Mouse (Mus musculus) heart, adult 8-10 months (tissue): Measurements from ENCODE around the gene Kif2c. TPM values are rescaled to one million over a fixed set of nuclear protein-coding genes. Genes with fewer than 3 reads are reported as not detected.

Source experiments
- DNase-seq: peaks from one replicate; pipeline ENCODE4 v3.0.0; 2022; ENCODE audit warnings: low spot score
- total RNA-seq, 4 experiments: library from RNA; stranded (reverse); gene quantifications; 2 replicates each; pipeline ENCODE4 v1.2.4; 2022

Kif2c gene
- total RNA-seq, 4 experiments from 2014 or later, result 0.32 to 0.53 TPM; not detected in 2

DNA sequence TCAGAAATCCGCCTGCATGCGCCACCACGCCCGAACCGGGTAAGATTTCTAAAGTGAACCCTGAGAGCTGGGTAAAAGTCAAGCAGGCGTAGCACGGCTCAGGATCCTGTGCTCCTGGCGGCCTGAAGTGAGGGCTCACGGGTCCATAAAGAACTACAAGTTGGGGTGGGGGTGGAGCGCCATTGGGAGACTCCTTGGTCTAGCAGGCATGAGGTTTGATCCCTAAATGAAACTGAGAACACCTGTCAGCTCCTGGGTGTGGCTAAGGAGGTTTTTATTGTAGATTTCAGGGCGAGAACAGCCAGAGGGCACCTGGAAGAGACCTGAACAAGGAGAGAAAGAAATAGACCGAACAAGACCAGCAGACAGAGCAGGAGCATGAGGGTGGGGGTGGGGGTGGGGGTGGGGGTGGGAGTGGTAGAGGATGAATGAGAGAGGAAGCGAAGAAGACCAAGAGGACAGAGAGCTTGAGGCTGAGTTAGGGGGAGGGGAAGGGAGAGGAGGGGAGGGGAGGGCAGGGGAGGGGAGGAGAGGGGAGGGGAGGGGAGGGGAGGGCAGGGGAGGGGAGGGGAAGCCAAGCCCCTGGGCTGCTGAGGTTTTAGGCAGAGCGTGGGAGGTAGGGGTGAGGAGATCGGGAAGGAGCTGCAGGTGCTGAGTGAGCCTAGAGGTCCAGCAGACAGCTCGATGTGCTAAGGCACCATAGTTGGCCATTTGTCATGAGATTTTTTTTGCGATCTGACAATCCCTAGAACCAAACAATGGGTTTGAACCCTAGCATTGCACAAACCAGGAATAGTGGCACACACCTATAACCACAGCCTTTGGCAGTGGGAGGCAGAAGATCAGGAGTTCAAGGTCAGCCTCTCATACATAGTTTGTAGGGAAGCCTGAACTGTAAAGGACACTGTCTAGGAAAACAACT lies 43.9 kb downstream of the Kif2c start:
- DNase-seq, result no peak

DNA sequence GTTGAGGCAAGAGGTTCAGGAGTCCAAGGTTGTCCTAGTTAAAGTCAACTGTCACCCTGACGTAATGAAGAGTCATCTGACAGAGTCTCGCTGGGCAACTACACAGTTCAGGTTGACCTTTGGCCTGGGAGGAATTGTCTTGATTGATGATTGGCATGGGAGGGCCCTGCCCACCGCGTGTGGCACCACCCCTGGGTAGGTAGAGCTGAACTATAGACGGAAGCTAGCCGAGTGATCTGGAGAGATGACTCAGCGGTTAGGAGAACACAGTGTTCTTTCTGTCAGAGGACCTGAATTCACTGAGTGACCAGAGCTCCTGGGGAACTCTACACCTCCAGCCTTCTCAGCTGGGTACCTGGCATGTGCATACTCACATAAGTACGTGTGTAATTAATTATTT lies 46.4 kb downstream of the Kif2c start:
- DNase-seq, result no peak

DNA sequence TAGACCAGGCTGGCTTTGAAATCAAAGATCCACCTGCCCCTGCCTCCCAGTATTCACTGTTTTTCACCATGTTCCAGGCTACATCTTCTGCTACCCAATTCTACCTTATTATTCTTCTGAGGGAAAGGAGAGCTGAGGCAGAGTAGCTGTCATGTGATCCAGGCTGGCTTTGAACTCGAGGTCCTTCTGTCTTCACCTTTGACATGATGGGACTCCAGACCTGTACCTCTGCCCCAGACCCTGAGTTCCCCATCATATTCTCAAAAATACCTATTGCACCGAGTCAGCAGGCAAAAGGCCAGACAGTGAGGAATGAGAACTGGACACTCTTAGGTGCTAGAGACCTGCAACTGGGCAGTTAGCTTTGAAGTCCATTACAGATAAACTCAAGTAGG lies 47.8 kb downstream of the Kif2c start:
- no peak for DNase-seq

DNA sequence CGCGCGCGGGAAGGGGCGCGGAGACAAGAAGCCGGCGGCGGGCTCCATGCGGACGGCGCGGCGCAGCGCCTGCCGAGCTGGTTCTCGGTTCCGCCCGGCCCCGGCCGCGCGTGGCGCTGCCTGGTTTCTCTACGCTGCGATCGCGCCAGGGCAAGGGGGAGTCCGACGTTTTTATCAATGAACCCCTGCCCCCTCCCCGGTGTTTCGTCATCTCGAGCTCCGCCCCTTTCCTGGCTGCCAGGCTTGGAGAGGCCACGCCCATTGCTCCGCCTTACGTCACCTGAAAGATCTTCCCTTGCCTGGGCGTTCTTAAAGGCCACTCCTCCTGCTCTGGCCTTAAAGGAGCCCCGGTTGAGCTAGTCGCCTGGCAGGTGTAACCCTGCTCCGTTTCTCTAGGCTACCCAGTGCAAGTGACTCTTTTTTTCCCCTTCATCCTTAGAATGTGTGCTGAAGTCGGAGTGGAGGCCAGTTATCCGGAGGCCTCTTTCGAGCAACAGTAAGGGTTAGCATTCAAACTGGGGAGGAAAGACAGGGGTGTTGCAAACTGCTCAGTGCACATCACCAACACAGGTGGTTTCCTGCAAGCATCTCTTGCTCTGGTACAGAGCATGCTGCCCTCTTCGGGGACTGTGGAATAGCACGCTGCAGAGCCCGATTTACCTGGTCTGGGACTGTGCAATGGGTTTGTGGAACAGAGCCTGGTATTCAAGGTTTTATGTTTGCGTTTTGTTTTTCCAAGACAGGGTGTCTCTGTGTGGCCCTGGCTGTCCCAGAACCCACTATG lies 48.4 kb downstream of the Kif2c start, which contains the start of gene Plk3:
TSS of gene Plk3 (minus strand) at position 147 of the 784 bp plus-strand sequence.
- peak; percentile 99 for DNase-seq

DNA sequence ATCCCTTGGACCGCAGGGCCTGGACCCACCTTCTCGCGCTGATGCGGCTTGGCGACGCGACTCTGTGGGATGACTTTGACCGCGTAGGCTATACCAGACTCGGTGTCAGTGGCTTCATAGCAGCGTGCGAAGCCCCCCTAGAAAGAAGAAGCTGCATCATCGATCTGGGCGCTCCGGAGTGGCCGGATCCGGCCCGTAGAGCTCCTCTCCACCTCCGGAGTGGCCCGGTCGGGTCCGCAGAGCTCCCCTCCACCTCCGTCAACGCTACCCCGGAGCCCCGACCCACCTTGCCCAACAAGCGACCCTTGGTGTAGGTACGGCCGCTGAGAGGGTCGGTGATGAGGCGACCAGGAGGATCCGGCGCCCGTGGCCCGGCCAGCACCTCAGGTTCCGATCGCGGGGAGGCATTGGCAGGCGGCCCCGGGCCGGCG lies 49.1 kb downstream of the Kif2c start:
- DNase-seq, result no peak

DNA sequence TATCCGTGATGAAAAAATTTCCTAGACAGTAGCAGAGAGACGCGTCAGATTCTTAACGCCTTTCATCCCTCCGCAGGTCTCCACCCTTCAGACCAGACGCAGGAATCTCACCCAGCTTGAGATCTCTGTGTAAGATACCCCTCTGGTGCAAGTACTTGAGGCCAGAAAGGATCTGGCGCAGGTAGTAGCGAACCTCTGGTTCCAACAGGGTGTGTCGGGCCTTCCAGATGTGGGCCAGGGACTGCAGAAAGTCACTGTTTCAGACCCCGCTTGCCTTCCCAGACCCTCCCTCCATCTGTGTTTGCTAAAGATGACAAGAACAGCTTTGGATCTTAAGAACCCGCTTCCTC lies 49.7 kb downstream of the Kif2c start:
- no peak for DNase-seq

DNA sequence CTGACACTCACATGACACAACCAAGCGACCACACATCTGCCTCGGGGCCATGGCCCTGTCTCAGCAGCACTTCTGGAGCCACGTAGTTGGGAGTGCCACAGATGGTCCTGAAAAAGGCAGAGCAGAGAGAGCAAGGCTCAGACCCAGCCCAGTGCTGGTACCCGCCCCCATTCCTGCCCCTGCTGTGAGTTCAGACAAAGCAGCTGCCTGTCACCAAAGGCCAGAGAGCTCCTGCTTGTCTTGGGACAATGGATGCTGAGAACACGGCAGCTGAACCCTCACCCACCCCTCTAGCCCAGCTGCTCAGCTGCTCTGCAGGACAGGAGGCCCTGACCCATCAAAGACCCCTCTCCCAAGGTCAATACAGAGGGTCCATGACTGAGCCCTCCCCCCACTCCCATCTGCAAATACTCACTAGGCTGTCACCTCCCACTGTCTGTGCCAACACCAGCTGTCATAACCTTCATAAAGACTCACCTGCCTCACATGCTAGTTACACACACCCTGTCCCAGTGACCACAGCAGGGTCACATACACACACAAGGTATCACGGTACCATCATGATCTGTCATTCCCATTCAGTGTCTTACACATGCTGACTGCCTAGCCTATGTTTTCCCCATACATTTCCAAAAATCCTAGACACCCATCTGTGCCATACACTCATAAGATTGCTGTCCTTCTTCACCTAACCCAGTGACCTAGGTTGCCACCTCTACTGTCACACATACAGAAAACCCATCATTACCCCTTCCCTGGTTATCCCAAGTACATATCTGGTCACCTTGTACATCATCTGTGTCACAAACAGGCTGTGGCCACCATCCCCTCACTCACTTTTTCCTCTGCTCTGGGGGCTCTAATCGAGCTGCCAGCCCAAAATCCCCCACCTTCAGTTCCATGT lies 50.3 kb downstream of the Kif2c start:
- no peak for DNase-seq

DNA sequence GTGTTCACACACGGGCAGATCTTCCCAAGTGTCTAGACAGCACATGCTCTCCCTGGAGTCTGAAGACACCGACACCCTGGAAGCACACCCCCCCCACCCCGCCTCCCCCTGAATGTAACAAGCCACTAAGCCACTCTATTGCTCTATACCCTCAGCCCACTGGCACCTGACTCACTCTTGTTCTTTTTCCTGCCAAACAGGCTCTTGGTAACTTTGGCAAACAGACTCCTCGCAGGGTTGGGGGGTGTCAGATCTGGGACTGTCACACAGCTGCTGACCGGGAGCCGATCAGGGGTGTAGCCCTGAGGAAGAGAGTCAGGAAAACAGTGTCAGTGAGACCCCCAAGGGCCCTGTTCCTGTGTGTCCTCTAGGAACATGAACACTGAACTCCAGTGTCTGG lies 51.2 kb downstream of the Kif2c start:
- no peak for DNase-seq

DNA sequence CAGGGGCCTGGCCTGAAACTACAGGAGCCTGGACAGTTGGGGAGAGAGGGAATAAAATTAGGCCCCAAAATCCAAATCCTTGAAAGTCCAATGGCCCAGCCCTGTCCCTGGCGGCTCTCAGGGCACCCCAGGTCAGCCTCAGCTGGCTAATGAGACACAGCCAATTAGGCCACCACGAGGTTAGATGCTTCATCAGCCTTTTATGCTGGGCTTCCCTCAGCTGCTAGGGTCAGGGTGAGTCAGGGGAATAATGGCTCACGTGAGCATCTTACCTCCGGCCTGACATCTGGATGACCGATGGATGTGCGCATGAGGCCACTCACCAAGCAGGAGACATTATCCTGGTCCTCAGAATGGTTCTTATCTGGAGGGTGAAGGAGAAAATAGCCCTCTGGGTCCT lies 51.6 kb downstream of the Kif2c start:
- no peak for DNase-seq

DNA sequence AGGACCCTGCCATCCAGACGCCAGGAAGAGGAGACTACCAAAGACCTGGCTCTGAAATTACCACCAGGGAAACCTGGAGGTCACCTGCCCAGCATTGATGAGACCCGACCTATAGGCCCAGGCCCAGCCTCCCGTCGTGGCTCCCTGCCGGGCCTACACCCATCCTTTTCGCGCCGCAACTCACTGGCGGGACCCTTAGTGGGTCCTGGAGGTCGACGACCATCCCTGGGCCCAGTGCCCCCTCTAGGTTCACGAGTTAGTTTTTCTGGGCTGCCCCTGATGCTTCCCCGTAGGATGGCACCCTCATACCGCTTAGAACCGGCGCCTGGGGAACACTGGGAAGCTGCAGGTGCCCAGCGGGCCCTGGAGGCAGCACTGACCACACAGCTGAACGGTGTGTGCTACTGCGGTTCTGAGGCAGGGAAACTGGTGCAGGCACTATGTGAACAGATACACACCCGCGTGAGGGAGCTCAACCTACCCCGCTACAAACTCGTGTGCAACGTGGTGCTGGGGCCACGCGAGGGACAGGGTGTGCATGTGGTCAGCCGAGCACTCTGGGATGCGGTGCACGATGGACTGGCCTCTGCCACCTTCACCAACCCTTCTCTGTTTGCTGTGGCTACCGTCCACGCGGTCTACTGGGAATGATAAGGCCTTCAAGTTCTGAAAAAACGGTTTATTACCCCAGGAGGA lies 54.3 kb downstream of the Kif2c start:
- no peak for DNase-seq

DNA sequence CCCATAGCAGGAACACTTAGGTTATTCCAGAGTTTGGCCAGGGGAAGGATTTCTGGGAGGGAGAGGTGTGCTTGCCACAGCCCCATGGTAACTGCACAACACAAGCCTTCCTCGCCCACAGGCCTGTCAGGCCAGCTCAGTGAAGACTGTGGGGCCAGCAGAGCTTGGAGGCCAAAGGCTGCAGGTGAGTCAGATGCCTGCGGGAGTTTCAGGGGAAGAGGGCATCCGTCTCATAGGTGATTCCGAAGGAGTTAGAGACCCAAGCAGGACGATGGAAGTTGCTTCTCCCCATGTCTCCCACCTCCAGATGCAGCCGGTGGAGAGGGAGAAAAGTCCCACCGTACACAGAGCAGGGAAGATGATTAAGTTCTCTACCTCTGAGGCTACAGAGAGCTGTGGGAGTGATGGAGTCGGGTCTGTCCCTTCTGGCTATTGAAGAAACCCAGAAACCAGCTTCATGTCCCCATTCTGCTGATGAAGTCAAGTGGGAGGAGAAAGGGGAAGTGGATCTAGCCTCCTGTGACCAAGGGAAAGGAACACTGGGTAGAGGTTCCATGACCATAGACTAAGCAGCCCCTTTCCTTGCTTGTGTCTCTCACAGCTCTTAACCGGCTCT lies 55.7 kb downstream of the Kif2c start, which contains the start of gene Tctex1d4:
TSS of gene Tctex1d4 (plus strand) at position 120 of the 616 bp plus-strand sequence.
- DNase-seq, result no peak

DNA sequence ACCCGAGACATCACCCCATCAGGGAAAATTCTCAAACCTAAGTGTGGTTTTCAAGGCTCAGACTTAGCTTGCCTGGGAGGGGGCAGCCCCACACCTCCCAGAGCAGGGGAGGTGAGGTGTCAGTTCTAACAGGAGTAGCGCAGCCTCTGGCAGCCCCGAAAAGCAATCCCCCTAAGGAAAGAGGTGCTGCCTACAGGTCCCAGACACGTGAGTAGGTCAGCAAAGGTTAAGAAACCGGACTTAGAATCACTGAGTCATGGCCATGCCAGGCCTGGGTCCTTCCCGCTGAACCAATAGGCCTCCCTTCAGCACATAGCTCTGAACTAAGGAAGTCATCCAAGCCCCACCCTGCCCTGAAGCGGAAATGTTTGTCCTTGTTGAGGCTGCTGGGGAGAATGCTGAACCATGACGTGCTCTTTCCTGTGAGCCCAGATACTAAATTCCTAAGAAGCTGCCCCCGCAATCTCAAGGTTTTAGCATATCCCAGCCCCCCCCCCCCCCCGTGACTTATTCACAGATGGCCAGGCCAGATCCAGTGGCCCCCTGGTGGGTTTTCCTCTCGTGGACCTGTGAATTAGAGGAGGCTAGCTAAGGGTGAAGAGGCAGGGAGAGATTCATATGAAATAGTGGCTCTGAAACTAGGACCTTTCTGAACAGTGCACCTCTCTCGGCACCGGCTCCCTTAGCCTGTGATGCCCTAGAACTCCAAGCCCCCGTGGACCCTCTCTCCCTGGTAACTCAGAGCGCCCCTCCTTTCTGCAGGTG lies 56.3 kb downstream of the Kif2c start:
- DNase-seq, result peak; percentile 93

DNA sequence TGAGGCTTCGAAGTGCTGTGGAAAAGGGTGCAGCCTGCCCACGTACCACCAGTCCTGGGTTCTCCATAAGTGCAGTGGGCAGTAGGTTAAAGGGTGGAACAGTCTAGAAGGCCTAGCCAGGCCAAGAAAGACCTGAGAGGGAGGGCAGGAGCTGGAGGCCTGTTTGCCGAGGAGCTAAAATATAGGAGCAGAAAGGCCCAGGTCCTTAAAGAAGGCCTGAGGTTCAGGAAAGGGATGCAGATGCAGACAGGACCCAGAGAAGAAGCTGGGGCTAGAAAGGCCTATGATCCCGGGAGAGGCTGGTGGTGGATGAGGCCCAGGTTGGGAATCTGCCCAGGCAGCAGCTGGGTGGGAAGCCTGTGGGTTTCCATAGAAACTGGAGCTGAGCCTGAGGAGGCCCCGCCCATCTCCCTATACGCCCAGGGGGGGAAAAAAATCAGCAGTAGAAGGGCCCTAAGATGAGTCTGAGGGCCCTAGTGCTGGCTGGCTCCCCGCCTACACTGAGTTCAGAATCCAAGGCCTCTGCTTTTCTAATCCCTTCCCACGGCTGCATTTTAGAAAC lies 57.0 kb downstream of the Kif2c start, which contains the start of gene Btbd19:
TSS of gene Btbd19 (minus strand) at position 378 of the 562 bp plus-strand sequence.
- peak; percentile 86 for DNase-seq

DNA sequence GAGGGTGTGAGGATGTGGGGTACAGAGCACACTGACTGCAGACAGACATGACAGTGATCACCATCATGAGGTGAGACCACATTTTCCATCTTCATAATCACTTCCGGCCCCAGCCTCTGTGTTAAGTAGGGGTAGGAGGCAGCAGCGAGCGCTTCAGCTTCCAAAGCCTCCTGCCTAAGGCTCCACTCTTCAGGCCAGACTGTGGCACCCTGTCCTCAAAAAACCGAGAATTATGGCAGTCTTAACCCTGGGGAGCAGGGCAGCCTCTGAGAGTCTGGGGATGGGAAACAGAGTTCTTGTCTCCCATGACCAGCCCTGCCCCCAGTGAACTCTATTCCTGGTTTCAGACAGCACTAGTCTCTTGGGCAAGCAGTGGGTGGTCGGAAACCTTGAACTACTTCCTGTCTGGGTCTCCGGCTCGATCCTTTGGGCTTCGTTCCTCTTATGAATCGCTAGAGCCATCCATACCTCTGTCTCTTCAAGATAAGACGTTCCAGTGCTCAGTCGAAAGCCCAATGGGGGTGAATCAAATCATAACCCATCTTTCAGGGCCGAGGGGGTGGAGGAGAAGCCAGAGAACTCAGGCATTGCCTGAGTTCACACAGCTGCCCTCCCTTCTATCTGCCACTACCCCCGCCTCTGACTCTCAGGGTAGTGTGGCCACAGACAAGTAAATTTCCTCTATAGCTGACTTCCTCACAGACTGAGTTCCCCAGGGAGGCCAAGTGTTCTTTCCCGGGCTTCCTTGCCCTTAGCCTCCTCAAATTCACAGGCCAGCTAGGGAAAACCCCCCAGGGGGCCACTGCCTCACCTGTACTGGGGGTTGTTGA lies 57.7 kb downstream of the Kif2c start:
- DNase-seq, result peak; percentile 61

DNA sequence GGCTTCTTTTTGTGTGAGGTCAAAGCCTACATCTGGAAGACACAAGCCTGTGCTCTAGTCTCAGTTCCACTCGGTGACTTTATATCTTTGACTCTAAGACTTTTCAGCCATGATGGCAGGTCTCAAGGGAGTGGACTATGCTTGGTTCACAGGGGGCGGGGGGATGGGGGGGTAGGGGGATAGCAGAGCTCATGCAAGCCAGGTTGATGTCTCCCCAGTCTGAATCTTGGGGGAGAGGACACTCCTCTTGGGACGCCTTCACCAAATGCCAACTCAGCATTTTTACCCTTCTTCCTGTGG lies 58.3 kb downstream of the Kif2c start:
- no peak for DNase-seq

DNA sequence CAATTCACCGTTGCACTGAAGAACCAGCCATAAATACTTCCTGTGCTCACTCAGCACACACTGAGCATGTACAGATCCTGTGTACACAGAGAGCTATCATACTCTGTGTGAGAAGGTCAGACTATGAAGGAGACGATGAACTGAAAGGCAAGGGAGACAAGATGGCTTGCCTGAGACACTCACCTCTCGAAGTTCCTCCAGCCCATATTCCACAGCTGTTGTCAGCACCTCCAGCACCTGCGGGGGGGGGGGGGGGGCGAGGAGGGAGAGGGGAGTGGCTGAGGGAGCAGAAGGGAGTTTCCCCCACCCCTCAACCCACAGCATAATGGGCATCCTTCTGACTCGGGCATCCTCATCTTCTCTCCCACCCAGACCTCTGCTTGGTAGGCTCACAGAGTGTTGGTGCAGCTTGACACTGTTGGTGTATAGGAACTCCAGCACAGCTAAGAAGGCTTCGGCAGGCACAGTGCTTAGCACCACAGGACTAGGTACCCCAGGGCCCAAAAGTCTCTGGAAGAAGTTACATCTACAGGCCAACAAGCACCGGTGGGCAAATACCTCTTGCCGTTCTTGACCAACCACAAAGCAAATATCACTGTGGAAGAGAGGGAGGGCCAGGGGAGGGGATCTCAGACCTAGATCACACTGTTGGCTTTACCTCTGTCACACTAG lies 58.8 kb downstream of the Kif2c start:
- DNase-seq, result no peak

DNA sequence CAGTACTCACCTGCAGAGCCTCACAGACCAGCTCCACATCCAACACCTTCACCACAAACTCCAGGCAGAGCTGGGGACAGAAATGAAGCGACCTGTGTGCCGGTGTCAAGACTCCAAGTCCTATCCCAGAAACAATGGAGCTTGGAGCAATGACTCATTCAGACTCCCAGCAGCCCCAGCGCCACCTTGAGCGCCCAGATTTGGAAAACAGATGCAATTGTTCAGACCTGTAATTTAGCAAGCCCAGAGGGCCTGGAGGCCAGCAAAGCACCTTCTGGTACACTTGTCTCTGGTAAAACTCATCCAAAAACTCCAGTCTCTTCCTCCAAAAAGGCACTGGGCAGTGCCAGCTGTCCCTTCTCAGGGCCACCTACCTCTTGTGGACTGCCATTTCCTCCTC lies 60.2 kb downstream of the Kif2c start:
- DNase-seq, result no peak
